Mouse (Mus musculus) CD8-positive naive resting alpha-beta T cell, adult 2 months (primary cell): ENCODE data around the gene Stat4.
A peak's percentile ranks its signal among the peaks of the same experiment; 100 is the strongest.
"Not testable (repeated sequence)": the region's sequence is repeated elsewhere in the genome, so short reads cannot be mapped to it uniquely, and the experiment has no call there.

ENCODE experiments used
- DNase-seq, 2 experiments: peaks; one replicate each; pipeline ENCODE4 v3.0.0; 2022; ENCODE audit warnings: low read depth in 2 of 2, low spot score in 2 of 2

Gene Stat4

DNA sequence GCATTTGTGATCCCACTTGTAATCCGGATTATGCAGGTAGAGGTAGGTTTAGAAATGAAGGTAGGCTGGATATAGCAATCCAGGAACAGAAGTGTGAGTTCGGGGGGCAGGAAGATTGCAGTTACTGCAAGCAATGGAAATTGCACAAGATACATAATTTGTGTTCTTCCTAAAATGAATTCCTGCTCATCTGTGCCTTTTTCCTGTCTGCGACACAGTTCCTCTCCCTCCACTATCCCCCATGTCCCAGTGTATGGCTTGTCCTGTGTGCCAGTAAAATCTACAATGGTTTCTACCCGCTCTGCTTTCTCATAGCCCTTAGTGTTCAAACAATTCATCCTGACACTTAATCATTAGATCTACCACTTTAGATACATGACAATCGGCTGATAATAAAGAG is 41.7 kb downstream of the Stat4 start:
- no peak for DNase-seq

DNA sequence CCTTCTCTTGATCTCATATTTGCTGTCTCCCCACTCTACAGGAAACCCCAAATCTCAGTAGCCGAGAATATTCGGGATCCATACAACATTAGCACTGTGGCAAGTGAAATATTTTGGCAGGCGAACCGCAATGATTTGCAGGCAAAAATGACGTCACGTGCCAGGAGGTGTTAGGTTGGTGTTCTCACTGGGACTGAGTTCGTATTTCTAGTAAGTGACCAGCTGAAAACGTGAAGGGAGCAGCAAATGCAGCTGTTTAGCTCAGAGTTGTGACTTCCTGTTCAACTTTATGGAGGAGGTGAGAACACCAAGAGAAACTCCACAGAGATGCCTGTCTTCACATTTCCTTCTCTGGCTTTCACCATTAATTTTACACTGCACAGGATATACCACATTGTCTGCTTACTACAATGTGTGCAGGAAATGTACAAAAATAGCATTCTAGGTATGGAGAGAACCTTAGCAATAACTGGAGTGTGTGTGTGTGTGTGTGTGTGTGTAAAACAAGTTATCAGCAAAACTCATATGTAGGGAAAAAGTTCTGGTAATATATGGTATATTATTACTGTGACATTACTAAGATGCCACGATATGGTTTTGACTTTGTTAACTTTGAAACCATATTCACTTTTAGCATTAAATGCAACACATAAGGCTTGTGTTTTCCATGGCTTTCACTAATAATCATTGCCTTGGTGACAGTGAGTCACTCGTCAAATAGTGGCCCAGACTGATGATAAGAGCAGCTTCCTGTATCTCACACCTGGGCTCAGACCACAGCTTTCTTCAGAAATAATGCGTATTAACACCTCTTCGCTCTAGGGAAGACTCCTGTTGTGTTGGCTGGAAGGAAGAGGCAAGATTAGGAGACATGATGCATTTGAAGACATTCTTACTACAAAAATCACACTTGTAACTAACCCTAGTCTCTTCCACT is 48.1 kb downstream of the Stat4 start:
- no peak for DNase-seq

GRCm38 (mm10) chr1:52039151-52039550 is 52.2 kb downstream of the Stat4 start:
- no peak for DNase-seq

GRCm38 (mm10) chr1:52039626-52040025 is 52.7 kb downstream of the Stat4 start:
- no peak for DNase-seq

- no peak for DNase-seq
Measured at GRCm38 (mm10) chr1:52040366-52041061, 53.6 kb downstream of the Stat4 start.

- no peak for DNase-seq
Measured at GRCm38 (mm10) chr1:52043191-52043590, 56.2 kb downstream of the Stat4 start.

DNA sequence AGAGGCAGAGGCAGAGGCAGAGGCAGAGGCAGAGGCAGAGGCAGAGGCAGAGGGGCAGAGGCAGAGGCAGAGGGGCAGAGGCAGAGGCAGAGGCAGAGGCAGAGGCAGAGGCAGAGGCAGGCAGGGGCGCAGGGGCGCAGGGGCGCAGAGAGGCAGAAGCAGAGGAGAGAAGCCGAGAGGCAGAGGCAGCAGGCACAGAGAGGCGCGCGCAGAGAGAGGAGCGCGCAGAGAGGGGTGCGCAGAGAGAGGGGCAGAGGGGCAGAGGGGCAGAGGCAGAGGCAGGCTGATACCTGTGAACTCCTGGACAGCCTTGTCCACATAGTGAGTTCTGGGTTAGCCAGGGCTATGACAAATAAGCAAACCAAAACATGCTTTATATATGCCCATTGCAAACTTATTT is 59.9 kb downstream of the Stat4 start:
- not testable (repeated sequence) for DNase-seq

- no peak for DNase-seq
Measured at GRCm38 (mm10) chr1:52048711-52049110, 61.8 kb downstream of the Stat4 start.

GRCm38 (mm10) chr1:52049827-52050226 is 62.9 kb downstream of the Stat4 start:
- DNase-seq: no peak

- DNase-seq: no peak
Measured at GRCm38 (mm10) chr1:52051542-52051941, 64.6 kb downstream of the Stat4 start.

DNA sequence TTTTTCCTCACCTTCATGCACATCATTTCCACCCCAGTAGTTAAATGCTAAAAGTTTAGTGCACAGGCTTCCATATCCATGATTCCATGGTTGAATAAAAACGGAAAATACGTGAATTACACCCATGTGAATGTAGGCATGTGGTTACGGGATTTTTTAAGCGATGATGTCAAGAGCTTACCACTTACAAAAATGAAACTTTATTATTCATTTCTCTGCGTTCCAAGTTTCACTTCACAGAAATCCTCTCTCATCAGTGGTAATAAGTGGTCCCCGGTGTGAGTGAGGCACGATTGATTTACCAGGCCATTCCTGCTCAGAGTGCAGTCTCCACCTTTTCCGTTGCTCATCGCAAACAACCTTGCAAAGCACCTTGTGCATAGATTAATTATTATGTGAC is 66.0 kb downstream of the Stat4 start:
- no peak for DNase-seq

DNA sequence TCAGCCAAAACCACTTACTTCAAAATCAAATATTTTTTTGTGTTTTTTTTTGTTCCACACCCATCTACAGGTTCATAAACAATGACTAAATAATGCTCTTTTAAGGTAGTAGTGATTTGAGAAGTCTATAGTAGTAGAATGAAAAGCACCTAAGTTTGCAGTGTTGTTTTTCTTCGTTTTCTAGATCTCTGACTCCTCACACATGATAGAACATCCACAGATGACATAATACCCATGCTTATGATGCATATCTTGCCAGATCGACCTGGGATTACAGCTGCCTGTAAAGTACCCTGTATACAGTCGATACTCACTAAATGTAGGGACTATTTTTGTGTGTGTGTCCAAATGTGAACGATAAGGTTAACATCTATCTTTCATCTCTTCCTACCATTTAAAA is 69.0 kb downstream of the Stat4 start:
- DNase-seq: no peak

GRCm38 (mm10) chr1:52057153-52057552 is 70.2 kb downstream of the Stat4 start:
- DNase-seq: no peak

- no peak for DNase-seq
Measured at GRCm38 (mm10) chr1:52066276-52066675, 79.3 kb downstream of the Stat4 start.

GRCm38 (mm10) chr1:52066694-52067093 is 79.7 kb downstream of the Stat4 start:
- DNase-seq: no peak

DNA sequence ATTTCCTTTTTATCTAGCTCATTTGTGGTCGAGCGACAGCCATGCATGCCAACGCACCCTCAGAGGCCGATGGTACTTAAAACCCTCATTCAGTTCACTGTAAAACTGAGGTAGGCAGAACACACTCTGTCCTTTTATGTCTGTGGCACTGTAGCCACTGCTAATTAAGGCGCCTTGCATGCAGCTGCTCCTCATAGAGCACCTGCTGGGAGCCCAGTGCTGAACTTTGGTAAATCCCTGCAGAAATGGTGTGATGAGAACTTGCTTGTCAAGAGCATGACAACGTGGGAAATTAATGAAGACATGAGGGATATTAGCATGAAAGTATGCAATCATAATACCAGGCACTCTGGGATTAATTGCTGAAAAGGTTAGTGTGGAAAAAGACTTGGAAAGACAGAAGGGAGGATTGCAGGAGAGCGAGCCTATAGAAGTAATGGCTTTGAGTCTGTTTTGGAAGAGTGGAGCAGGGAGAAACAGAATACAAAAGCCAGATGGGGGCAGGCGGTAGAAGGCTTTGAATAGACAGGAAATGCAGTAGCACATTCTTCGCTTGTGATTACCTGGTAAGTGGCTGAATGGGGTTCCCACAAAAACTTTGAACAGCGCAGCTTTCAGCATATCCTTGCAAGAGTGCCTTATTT is 92.9 kb downstream of the Stat4 start:
- DNase-seq: no peak

DNA sequence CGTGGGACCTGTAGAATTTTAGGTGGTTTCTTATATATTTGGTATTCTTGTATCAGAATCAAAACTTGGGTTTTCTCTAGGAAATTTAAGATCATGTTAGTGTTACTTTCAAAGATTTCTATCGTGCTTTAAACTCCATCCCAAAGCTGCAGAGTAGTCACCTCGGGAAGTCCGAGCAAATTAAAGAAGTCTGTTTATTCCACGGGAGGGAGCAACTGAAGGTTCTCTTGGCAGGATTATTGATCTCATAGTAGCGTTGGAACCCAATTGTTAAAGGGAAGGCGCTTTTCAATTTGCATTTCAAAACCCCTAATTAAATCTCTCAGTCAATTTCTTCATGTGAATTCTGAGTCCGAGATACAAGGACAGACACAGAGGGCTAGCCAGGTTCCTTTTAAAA is 93.4 kb downstream of the Stat4 start:
- no peak for DNase-seq

DNA sequence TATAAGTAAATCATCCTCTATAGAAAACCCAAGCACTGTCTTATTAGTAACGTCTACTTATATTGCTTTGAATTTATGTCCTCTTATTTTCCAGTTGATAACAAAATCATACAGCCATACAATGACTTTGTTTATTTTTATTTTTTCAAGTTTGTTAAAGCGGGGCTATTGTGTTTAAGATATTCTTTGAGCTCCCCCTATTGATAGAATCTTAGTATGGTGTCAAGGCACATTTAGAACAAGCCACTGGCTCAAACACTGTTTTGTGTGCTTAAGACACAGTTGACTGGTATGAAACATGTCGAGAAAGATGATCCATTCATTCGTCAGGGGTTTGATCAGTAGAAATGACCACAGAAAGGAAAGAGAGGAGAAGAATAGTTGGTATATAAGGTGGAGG is 99.3 kb downstream of the Stat4 start:
- DNase-seq: no peak

GRCm38 (mm10) chr1:52087128-52087527 is 100.2 kb downstream of the Stat4 start:
- no peak for DNase-seq

GRCm38 (mm10) chr1:52088634-52089033 is 101.7 kb downstream of the Stat4 start:
- DNase-seq: no peak

GRCm38 (mm10) chr1:52098618-52099232 is 111.8 kb downstream of the Stat4 start:
- peak; percentile 38 to 48 for DNase-seq
